8 mouse cellular contexts compared by ENCODE assay signal in genomic region chr8:84846722-84847572, GRCm38 (mm10). TPM values are rescaled to one million over a fixed set of nuclear protein-coding genes. Genes with fewer than 3 reads are reported as not detected.
DNase-seq lines count a peak whose midpoint lies in the region; ATAC-seq and TF ChIP-seq lines count a peak whose summit lies in the region.

Calr (minus strand) TSS chr8:84846934.

- H3K27me3 ChIP-seq in forebrain, embryonic 15.5 days, result no peaks in the 10 kb centered on the region

- under 1% methylated on average over 55 of the region's 55 CpGs for WGBS in forebrain, embryonic 15.5 days
- WGBS in lung, adult 2 months, result under 1% methylated on average over 55 of the region's 55 CpGs

- H3K36me3 ChIP-seq in ES-E14 (ENCODE audit: control insufficient read depth, insufficient read depth, low read length, poor library complexity, severe bottlenecking), result peaks cover 35% of the 10 kb centered on the region
- peaks cover 33% of the 10 kb centered on the region for H3K36me3 ChIP-seq in forebrain, embryonic 15.5 days

- peak within 1 kb of the TSS; percentile 78 for H3K4me2 ChIP-seq in forebrain, embryonic 15.5 days (replicated peaks)

- peaks cover 6 to 13% of the 10 kb centered on the region in 2 experiments; a peak in 2 of 4 replicates for H3K4me1 ChIP-seq in ES-E14 (ENCODE audit: control insufficient read depth in 2 of 2, insufficient read depth in 2 of 2, low read length in 2 of 2, poor library complexity in 1 of 2)
- H3K4me1 ChIP-seq in forebrain, embryonic 15.5 days, result peaks cover 37% of the 10 kb centered on the region
- H3K4me1 ChIP-seq in lung, adult 2 months (ENCODE audit: control insufficient read depth, insufficient read depth, low read length), result peaks cover 7% of the 10 kb centered on the region

- H3K27ac ChIP-seq in ES-E14 (ENCODE audit: insufficient read depth, low read depth, low read length, poor library complexity, severe bottlenecking), result peak within 1 kb of the TSS; percentile 89
- peak within 1 kb of the TSS; percentile 86 for H3K27ac ChIP-seq in forebrain, embryonic 15.5 days (replicated peaks)

- peak within 1 kb of the TSS; percentile 89 for H3K9ac ChIP-seq in ES-E14 (ENCODE audit: insufficient read depth, low read depth, low read length, poor library complexity, severe bottlenecking)
- peak within 1 kb of the TSS; percentile 97 for H3K9ac ChIP-seq in forebrain, embryonic 15.5 days (replicated peaks)

- peak within 1 kb of the TSS; percentile 77 to 83 for H3K4me3 ChIP-seq in ES-E14 (ENCODE audit: insufficient read depth in 1 of 2, low read depth in 1 of 2, low read length in 2 of 2, poor library complexity in 1 of 2, severe bottlenecking in 1 of 2)
- H3K4me3 ChIP-seq in forebrain, embryonic 15.5 days, result peak within 1 kb of the TSS; percentile 95
- peak within 1 kb of the TSS; percentile 88 for H3K4me3 ChIP-seq in lung, adult 2 months (replicated peaks; ENCODE audit: extremely low read depth, low read depth, low read length)

- no peak for TF ChIP-seq CTCF in lung, adult 2 months (IDR thresholded peaks at IDR 0.05; ENCODE audit: insufficient read depth, low read length)

- DNase-seq in ES-E14 (ENCODE audit: low read depth, low spot score), result peak; percentile 98
- DNase-seq in cerebellum, adult 11-12 months, result peak; percentile 100
- DNase-seq in heart, postnatal 25 days (ENCODE audit: low spot score), result peak; percentile 100
- DNase-seq in layer of hippocampus, adult 18-20 months (ENCODE audit: low spot score in 2 of 2), result peak; percentile 100
- peak; percentile 98 for DNase-seq in lung, adult 2 months
- peak; percentile 99 to 100 for DNase-seq in thymus, adult 18-20 months

- H3K9me3 ChIP-seq in ES-E14 (ENCODE audit: control insufficient read depth, insufficient read depth, low read depth, low read length), result no peaks in the 10 kb centered on the region
- no peaks in the 10 kb centered on the region for H3K9me3 ChIP-seq in forebrain, embryonic 15.5 days

- intact Hi-C loops in heart, postnatal 25 days (cut with DNase I), result loop anchor here (5.0 kb wide), 1 partner anchor 1240 kb away; the partner anchor contains the start of genes Dnajb1 and Tecr

- ATAC-seq in forebrain, embryonic 15.5 days (replicated peaks), result peak; percentile 99
- ATAC-seq in neutrophil, adult 5-6 weeks (ENCODE audit: extremely low read depth, insufficient number of reproducible peaks, low FRiP score, poor library complexity, severe bottlenecking), result peak; percentile 95

- TF ChIP-seq POLR2A in lung, adult 2 months (IDR thresholded peaks at IDR 0.05; ENCODE audit: borderline replicate concordance, extremely low read depth, low read depth, low read length), result peak; percentile 98

- in situ Hi-C loops in ES-E14 (cut with MboI; ENCODE audit: low sequenced_read_pairs in 2 of 2, unreplicated experiment in 2 of 2), result no loop called here

TF ChIP-seq in ES-E14, 5 proteins besides CTCF, POLR2A, EP300 and RAD21:
- TF ChIP-seq ZC3H11A (IDR thresholded peaks at IDR 0.05; ENCODE audit: borderline replicate concordance, low read depth, low read length) (no peak), CHD2 (IDR thresholded peaks at IDR 0.05; ENCODE audit: low read depth, low read length) (peak; percentile 87), HCFC1 (IDR thresholded peaks at IDR 0.05; ENCODE audit: borderline replicate concordance, insufficient read depth, low read length) (peak; percentile 4; the same call in 1 of the 2 replicates)

RNA-seq across cellular contexts. Expression of gene Calr, which starts in this region (rescaled TPM):
- total RNA-seq in ES-E14 (2012; rRNA removed), result 1,121 and 1,357 TPM in 2 replicates
- polyA plus RNA-seq in forebrain, embryonic 15.5 days (2015; fragmentation: Nextera tagmentation; extraction: Ambion mirVana), result 559 and 575 TPM in 2 replicates
- total RNA-seq in heart, postnatal 25 days (2021), result 100 to 1,000 TPM; 365 to 441 TPM
- total RNA-seq in layer of hippocampus, adult 18-20 months (2021), result 100 to 1,000 TPM; 506 to 521 TPM
- 152 and 189 TPM in 2 replicates for polyA plus RNA-seq in lung, adult 2 months (2012; rRNA removed)
- total RNA-seq in neutrophil, adult 5-6 weeks (2017), result 690 and 751 TPM in 2 replicates

Comparison
In these comparisons a context has a peak if more than half of its experiments do, and no peak if none do; other contexts are left out.
1. Peak in every context shown above with its lines: DNase-seq, ATAC-seq, H3K4me3 ChIP-seq and H3K27ac ChIP-seq.